Mouse (Mus musculus) T-helper 17 cell (primary cell): ENCODE data around the gene B4galnt1.
"Not testable (repeated sequence)": the region's sequence is repeated elsewhere in the genome, so short reads cannot be mapped to it uniquely, and the experiment has no call there.

ENCODE experiments used
- in situ Hi-C, 2 experiments: fragments of 300-600 bp; cut with MboI, MseI; formaldehyde crosslinking; loops; 1 replicate in 1 of 2; 2 replicates in 1 of 2; pipeline ENCODE4 v1.15.1; 2025; ENCODE audit warnings: high pct_unique_total_duplicates in 2 of 2

Gene B4galnt1

DNA sequence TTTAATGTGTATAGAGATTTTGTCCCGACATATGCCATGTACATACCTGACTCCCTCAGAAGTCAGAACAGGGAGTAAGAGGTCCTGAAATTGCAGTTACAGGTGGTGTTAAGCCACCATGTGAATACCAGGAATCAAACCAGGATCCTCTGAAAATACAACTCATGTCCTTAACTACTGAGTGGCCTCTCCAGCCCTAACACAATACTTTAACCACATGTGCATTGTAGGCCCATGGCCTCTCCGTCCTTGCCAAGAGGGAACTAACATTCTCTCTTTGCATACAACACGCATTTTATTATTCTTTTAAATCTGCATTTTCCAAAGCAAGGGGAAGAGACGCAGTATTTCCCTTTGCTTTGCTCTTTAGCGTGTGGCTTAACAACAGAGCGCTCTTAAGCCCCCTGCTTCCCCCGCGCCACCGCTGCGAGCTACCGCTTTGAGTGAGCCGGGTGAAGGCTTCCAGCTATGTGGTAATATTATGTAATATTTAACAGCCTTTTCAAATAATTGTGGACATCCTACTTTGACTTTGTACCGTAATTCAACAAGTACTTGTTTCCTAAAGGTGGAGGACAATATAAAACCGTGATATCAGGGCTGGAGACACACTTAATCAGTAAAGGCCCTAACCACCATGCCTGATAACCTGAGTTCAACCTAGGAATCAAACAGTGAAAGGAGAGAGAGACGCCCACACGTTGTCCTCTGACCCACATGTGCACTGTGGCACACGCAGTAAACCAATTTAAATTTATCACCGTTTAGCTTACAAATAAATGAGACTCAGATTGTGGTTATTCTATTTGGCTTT is 26.5 kb upstream of the B4galnt1 start:
- in situ Hi-C loops: loop anchor here in 1 of 2 experiments (10.0 kb wide), 1 partner anchor 234 kb away; the partner anchor contains the start of gene Atp23

DNA sequence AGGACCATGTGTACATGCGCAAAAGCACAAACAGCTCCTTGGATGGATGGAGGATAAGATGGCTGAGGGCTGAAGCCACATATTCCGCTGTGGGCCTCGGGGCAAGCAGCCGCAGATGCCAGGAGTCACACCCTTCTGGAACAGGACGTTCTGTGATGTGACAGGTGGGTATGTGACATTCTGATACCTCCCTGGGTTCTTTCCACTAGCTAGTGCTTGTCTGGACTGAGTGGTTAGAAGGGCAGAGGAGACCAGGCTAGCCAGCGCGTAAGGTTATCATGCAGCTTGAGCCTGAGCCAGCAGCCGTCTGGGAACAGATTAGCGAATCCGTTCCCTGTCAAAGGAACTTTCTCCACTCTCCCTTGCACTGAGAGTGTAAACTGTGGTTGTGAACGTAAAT is 24.1 kb upstream of the B4galnt1 start:
- in situ Hi-C loops: no loop called here

DNA sequence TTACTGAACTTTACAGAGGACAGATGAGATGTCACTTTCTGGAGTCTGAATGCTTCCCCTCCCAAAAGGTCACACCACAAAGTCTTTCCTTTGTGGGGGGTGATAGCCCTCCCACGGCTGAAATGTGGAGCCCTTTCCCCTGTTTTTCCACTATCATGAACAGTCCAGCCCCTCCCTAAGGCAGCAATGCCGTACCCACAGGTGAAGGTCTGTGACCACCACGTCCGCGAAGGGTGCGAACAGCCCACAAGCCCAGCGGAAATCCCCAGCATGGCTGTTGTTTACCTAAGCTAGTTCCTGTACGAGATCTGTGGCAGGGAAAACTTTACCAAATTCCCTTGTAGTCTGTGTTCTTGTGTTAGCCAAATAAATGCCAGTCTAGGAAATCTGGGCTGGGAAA is 23.5 kb upstream of the B4galnt1 start:
- in situ Hi-C loops: no loop called here

DNA sequence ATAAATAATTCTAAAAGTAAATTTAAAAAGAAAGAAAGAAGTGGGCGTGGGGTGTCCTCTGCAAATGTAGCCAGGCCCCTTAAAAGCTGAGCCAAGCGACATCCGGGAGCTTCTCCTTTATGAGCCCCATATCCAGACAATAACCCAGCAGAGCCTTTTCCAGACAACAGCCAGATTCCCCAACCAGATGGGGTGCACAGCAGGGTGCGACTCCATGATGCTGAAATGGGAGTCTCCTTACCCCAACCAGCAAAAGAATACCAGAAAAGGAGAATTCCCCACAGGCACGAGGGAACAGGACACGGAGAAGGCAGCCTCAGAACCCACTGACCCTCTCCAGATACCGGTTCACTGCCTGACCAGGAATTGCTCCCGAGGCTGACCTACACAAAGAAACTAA is 21.8 kb upstream of the B4galnt1 start:
- in situ Hi-C loops: no loop called here

DNA sequence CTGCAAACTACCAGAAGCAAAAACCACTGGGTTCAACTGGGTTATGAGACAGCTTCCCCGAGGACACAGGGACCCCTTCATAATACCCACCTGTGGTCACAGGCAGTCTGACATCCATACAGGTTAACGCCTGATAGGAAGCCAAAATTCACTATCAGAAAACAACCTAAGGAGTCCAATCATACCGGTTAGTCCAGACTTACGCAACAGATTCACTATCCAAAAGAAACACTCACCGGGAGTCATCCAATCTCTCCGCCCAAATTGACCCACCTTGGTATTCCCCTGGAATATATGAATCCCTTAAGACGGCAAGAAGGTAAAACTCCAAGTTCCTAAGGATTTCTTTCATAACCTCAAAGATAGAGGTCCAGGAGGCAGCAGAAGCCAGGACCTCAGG is 20.5 kb upstream of the B4galnt1 start:
- in situ Hi-C loops: no loop called here

DNA sequence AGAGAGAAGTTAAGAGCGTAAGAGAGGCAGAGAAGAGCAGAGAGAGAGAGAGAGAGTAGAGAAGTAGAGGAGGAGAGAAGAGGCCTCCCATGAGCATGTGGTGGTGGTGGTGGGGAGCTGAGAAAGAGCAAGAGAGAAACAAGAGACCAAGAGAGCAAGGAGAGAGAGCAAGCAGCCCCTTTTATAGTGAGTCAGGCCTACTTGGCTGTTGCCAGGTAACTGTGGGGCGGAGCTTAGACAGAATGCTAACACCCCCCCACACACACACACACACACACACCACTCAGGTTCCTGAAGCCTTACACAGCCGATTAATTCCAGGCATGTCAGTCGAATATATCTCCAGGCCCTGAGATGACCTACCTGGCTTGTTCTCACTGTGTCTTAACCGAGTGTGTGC is 19.7 kb upstream of the B4galnt1 start:
- in situ Hi-C loops: no loop called here

DNA sequence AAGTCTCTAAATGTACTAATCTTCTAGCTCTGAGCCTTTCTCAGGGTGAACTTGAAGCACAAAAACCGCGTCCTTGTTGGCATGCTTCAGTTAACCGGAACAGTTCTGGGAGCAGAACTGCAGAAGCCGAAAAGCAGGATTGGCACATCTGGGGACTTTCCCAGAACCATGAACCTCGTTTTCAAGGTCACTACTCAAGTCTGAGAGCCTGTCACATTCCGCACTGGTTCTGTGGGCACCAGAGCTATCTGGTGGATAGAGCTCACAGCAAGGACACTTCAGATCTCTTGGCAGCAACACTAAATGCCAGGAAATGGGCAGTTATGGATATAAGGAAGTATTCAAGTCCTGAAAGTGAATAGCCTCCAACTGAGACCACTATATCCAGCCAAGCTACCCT is 17.9 kb upstream of the B4galnt1 start:
- in situ Hi-C loops: no loop called here

DNA sequence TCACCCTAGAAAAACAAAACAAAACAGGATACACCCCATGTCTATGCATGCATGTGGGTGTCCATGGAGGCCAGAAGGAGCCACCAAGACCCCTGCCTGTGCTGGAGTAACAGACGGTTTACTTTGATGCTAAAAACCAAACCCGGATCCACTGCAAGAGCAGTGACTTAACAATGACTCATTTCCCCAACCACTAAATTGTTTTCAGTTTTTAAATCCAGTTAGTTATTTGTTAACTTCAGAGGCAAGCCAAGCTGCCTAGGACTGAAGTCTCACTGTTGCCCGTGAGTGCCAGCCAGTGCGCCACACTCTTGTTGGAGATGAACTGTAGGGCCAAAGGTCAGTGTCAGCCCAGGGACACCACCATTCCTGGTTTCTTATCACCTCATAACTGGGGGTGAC is 14.6 kb upstream of the B4galnt1 start:
- in situ Hi-C loops: no loop called here

DNA sequence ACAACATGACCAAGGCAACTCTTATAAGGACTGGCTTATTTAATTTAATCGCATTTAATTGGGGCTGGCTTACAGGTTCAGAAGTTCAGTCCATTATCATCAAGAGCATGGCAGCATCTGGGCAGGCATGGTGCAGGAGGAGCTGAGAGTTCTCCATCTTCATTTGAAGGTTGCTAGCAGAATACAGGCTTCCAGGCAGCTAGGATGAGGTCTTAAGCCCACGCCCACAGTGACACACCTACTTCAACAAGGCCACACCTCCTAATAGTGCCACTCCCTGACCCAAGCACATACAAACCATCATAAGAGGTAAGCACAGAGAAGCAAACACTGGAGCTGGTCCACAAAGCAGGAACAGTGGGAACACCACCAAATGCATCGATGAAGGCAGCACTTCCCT is 13.8 kb upstream of the B4galnt1 start:
- in situ Hi-C loops: not testable (repeated sequence)

DNA sequence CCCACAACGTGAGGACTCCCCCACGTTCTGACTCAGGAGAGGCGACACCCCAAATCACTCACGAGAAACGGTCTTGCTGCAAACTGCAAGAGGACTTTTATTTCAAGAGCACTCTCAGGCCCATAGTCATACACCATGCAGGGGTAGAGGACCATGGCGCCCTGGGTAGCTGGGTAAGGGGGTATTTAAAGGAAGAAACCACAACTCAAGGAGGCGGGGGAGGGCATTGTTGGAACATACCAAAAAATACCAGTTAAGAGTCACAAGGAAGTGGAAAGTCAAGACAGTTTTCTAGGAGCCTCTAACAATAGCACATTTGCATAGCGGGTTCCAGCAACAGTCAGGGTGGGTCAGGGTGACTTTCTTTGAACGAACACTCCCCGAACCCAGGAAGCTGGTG is 12.5 kb upstream of the B4galnt1 start:
- in situ Hi-C loops: not testable (repeated sequence)

DNA sequence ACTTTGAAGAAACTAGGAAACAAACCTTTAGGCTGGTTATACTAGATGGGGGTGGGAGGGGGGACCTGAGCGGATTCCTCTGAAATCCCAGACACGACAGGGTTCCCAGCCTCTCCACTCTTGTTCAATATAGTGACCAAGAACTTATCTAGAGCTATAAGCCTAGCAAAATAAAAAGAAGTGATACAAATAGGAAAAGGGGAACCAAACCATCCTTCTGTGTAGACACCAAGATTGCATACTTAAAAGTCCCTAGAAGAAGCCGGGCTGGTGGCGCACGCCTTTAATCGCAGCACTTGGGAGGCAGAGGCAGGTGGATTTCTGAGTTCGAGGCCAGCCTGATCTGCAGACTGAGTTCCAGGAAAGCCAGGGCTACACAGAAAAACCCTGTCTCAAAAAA is 11.7 kb upstream of the B4galnt1 start:
- in situ Hi-C loops: no loop called here

DNA sequence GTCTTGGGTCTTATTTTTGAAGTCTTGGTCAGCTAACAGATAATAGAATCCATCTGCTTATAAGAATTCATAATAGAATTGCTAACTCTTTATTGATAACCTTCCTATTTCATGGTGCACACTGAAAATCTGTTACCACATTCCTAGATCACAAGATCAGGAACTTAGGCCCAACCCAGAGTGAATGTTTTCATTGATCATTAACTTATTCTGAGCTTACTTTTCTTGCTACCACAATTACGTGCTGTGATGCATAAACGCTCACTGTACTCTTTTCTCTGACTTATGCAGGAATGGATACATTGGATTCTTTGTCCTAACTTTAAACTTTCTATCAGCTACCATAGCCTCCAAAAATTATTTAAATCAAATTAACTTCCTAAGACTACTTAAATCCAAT is 10.8 kb upstream of the B4galnt1 start:
- in situ Hi-C loops: no loop called here

DNA sequence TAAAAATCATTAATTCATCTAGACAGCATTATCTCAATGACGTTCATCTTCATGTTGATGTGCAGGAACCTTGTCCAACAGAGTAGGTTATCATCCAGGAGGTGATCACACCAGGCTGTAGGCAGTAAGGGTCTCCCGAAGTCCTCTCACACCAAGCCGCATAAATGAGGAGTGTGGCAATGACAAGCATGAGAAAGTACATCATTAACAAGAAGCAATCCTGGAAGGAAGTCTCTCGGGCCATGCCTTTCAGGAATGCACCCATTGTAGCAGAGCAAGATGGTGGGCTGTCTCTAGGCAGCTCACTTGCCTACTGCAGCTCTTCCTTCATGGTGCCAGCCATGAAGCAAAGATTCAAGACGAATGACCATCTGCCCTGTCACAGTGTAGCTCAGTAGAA is 10.4 kb upstream of the B4galnt1 start:
- in situ Hi-C loops: no loop called here

DNA sequence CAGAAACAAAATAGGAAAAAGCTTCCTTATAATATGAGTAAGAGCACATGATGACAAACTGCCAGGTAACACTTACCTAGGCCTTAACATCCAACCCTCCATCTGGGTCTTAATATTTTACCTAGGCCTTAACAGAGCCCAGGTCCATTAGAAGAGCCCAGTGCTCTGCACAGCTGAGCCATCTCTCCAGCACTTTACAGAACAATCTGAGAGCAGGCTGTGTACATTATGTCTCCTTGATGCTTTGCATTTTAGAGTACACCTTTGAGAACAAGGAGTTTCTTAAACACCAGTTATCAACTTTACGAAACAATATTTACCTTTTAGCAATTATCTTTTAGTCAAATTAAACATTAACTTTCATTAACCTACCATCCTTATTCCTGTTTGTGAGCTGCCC is 8.9 kb upstream of the B4galnt1 start:
- in situ Hi-C loops: no loop called here

DNA sequence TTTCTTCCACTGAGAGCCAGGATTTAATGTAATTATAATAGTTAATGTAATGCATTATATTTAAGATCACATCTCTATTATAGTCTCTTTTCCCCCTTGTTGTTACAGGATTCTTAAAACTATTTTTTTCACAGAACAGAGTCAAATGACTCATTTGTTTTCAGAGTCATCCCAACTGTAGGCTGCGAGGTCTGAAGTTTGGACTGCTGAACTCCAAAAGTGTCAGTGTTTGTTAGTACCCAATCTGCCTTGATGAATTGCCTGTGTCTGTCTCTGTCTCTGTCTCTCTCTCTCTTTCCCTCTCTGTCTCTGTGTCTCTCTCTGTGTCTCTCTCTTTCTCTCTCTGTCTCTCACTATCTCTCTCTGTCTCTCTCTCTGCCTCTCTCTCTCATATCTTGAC is 8.5 kb upstream of the B4galnt1 start:
- in situ Hi-C loops: no loop called here

DNA sequence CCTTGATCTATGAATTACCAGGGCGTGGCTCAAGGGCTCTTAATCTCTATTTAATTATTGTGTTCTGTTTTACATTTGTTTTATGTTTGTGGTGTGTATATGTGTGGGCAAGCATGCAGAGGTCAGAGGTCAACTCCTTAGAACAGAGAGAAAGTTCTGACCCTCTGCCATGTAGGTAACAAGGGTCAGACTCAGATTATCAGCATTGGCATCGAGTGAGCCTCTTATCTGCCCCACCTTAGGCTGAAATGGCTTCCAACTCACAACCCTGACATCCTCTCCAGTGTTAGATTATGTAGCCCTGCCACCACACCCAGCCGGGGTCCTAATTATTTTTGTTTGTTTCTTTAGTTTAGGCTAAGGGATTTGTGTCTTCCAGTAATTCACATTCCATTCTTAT is 6.6 kb upstream of the B4galnt1 start:
- in situ Hi-C loops: no loop called here

DNA sequence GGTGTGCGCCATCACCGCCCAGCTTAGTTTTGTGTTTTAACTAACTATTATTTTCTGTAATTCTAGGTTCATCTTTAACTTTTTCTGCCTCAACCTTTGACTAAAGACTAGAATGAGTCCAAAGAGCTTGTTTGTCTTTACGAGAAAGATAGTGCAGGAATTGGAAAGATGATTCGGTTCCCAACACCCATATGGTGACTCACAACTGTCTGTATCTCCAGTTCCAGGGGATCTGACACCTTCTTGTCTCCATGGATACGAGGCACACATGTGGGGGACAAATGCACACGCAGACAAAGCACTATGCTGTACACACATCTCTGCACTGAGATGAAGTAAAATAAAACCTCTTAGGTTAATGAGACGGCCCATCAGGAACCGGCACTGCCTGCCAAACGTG is 4.9 kb upstream of the B4galnt1 start:
- in situ Hi-C loops: no loop called here

DNA sequence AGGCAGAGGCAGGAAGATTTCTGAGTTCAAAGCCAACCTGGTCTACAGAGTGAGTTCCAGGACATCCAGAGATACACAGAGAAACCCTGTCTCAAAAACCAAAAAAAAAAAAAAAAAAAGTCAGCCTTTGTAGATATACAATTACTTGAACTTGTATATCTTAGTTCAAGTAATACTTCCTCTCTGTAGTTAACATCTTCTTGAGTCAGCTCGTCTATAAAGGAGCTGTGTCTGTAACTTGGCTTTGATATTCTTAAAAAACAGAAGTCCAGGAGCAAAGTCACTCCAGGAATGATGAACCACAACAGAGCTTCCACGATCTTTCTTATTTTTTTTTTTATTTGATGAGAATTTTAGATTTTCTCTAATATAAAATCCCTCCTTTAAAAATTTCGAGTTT is 4.3 kb upstream of the B4galnt1 start:
- in situ Hi-C loops: no loop called here

DNA sequence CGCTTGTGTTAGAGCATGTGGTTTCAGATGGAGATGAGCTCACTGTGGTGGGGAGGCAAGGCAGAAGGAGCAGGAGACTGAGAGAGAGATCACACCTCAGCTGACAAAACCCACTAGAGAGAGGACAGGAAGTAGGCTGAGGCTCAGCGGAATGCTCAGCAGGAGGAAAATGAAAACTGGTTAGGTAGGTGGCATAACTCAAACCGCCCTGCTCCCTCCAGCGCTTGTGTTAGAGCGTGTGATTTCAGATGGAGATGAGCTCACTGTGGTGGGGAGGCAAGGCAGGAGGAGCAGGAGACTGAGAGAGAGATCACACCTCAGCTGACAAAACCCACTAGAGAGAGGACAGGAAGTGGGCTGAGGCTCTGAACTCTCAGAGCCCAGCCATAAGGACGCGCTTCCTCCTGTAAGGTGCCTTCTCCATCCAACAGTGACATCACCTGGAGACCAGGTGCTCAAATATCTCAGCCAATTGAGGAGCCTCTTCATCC is 2.2 kb upstream of the B4galnt1 start:
- in situ Hi-C loops: not testable (repeated sequence)

DNA sequence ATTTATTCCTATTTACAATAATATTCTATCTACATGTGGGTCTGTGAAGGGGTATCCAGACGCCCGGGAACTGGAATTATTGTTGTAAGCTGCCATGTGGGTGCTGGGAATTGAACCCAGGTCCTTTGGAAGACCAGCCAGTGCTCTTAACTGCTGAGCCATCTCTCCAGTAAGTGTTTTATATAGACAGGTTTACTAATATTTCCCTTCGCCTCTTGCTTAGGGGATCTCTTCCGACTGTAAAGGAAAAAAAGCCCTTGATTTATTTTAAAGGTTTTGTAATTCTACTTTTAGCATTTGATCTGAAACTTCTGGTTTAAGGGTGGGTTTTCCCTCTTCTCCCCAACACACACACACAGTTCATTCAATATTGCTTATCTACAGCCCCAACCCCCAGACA is 835 bp upstream of the B4galnt1 start:
- in situ Hi-C loops: no loop called here

DNA sequence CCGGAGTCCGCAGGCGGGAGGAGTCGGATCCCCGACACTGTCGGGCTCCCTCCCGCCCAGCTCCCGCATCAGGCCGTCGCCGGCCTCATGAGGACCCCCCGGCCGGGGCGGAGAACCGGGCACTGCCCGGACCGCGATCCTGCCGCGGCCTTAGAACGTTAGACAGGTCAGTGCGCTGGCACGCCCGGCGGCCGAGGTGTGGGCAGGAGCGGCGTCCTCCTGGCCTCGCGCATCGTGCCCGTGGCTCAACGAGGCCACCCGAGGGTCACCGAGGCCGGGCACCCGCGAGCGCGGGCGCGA is 279 bp downstream of the B4galnt1 start:
- in situ Hi-C loops: loop anchor here (5.0 kb wide), 2 partner anchors 43 to 53 kb away; partner anchors contain the start of gene Os9 (in 1 of the 2)

DNA sequence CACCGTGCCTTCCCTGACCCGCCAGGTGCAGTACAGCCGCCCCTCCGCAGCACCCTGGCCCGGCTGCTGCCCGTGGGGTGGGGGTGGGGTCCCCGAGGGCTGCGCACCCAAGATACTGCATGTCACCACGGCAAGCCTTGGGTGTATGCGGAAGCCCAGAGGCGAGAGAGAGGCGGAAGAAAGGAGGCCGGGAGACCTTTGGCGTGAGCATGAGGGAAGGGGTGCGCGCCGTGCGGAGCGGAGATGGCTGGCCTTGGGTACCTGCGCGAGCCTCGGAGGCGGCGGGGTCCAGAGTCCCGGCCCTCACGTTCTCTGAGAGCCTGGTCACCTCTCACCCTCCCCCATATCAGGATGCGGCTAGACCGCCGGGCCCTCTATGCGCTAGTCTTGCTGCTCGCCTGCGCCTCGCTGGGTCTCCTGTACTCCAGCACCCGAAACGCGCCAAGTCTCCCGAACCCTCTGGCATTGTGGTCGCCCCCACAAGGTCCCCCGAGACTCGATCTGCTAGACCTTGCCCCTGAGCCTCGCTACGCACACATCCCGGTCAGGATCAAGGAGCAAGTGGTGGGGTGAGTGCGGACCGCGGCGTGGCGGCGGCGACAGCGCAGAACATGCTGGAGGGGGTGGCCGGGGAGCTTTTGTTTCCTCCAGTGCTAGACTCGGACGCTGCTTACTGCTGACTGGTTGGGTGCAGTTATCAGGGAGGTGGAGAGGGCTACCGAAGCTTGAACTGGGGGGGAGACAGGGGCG is 804 bp downstream of the B4galnt1 start:
- in situ Hi-C loops: loop anchor here (5.0 kb wide), 2 partner anchors 44 to 54 kb away; partner anchors contain the start of gene Os9 (in 1 of the 2)

DNA sequence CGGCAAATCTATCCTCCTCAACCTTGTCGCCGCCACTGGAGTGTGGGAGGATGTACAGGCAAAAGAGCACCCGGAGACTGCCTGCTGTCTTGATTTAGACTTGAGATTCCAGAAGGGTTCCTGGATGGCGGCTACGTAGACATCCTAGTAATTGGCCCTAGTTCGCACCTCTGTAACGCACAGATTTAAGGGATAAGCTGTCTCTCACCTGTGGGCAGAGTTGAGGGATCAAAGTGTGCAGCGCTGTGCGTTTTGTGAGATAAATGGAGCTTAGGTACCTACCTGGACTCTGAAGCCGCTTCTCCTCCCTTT is 1.3 kb downstream of the B4galnt1 start:
- in situ Hi-C loops: loop anchor here (5.0 kb wide), 2 partner anchors 44 to 54 kb away; partner anchors contain the start of gene Os9 (in 1 of the 2)
